Mouse (Mus musculus) adrenal gland, adult 8-10 months (tissue): ENCODE results near the gene 1700013F07Rik. TPM values are rescaled to one million over a fixed set of nuclear protein-coding genes. Genes with fewer than 3 reads are reported as not detected.

Experiments
- microRNA-seq, 2 experiments: library from miRNA; unstranded; fragments of <30 nt; microRNA quantifications; one replicate each; pipeline ENCODE4 v1.2.0; 2022
- total RNA-seq, 4 experiments: library from RNA; stranded (reverse); gene quantifications; 2 replicates each; pipeline ENCODE4 v1.2.4; 2022

Gene 1700013F07Rik
- total RNA-seq, 4 experiments from 2014 or later: 0.45 to 0.59 TPM; not detected in 2

Small RNA genes within 50 kb of the gene (microRNA-seq; reads per million reads assigned to microRNA genes)
- 0 reads per million in 2 experiments for gene Gm22860

Other genes starting within 250 kb of the 1700013F07Rik start
- not detected for gene Mybphl, start 169.2 kb upstream of the 1700013F07Rik start, total RNA-seq
- gene Psrc1, start 150.3 kb upstream of the 1700013F07Rik start, total RNA-seq: 1 to 10 TPM; 1.6 to 4.8 (median 3.0) TPM
- gene Celsr2, start 118.6 kb upstream of the 1700013F07Rik start, total RNA-seq: 10 to 100 TPM in 2 of 4 experiments, 1 to 10 TPM in 2; 6.5 to 14.6 (median 9.5) TPM
- gene Sars, start 88.9 kb upstream of the 1700013F07Rik start, total RNA-seq: 100 to 1,000 TPM; 183 to 191 (median 186) TPM
- 1 to 10 TPM; 2.4 to 6.9 (median 3.9) TPM for gene 5330417C22Rik, start 2.4 kb downstream of the 1700013F07Rik start, total RNA-seq
- 10 to 100 TPM; 63.6 to 76.6 (median 68.7) TPM for gene Tmem167b, start 28.3 kb downstream of the 1700013F07Rik start, total RNA-seq
- gene Taf13, start 37.5 kb downstream of the 1700013F07Rik start, total RNA-seq: 10 to 100 TPM; 26.3 to 35.0 (median 29.7) TPM
- 10 to 100 TPM; 11.7 to 19.3 (median 15.3) TPM for gene Wdr47, start 57.1 kb downstream of the 1700013F07Rik start, total RNA-seq
- 10 to 100 TPM; 45.3 to 56.4 (median 50.8) TPM for gene Clcc1, start 119.8 kb downstream of the 1700013F07Rik start, total RNA-seq
- 1 to 10 TPM; 1.9 to 2.8 (median 2.2) TPM for gene Gpsm2, start 188.2 kb downstream of the 1700013F07Rik start, total RNA-seq
- under 1 TPM in 1 of 4 experiments, not detected in 3; 0.07 TPM for gene Aknad1, start 205.5 kb downstream of the 1700013F07Rik start, total RNA-seq